In the genomic region with DNA sequence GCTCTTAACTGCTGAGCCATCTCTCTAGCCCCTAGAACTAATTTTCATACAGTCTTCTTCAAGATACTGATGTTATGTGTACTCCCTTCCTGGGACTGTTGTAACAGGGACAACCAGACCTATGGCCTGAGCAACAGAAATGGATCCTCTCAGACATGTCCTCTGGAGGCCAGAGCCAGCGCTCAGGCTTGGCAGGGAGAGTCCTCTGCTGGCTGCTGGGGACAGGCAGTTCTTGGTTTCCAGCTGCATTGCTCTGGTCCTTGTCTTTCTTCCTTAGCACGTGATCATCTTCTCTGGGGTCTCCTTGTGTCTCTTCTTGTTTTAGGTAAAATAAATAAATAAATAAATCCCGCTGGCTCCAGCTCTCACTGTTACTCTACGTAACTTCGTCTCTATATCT, we compare ENCODE assay signal across 23 mouse cellular contexts.
DNase-seq lines count a peak whose midpoint lies in the region; ATAC-seq and TF ChIP-seq lines count a peak whose summit lies in the region.
"Had no signal": no experiment of that assay in that cellular context is flagged by ENCODE, and none has a peak within 500 bp of the region (broad histone marks: within the 10 kb centered on the region; RNA-seq: fewer than 3 reads in every experiment).

No protein-coding gene starts in this region.

- no peaks in the 10 kb centered on the region for H3K27me3 ChIP-seq in heart, adult 2 months (ENCODE audit: control insufficient read depth, insufficient read depth, low read length)
- no peaks in the 10 kb centered on the region for H3K27me3 ChIP-seq in heart, embryonic 10.5 days (ENCODE audit: insufficient read depth, poor library complexity, severe bottlenecking)
- no peaks in the 10 kb centered on the region for H3K27me3 ChIP-seq in liver, adult 2 months (ENCODE audit: control insufficient read depth, insufficient read depth, low read length)
- H3K27me3 ChIP-seq in liver, embryonic 12.5 days (replicated peaks): no peaks in the 10 kb centered on the region
- H3K27me3 ChIP-seq: embryonic facial prominence, embryonic 13.5 days; embryonic facial prominence, embryonic 15.5 days; forebrain, embryonic 12.5 days had no signal

- intact Hi-C loops in heart, adult 2 months (cut with DNase I): loop anchor here (2.0 to 5.0 kb wide), 3 partner anchors 39 to 276 kb away; no protein-coding TSS in a partner anchor

- no peak overlapping the region for H3K4me3 ChIP-seq in heart, adult 2 months
- H3K4me3 ChIP-seq in heart, embryonic 10.5 days: no peak overlapping the region
- H3K4me3 ChIP-seq in liver, adult 2 months (ENCODE audit: insufficient read depth, low read depth, low read length): no peak overlapping the region
- H3K4me3 ChIP-seq in liver, embryonic 12.5 days: no peak overlapping the region
- H3K4me3 ChIP-seq: embryonic facial prominence, embryonic 13.5 days; embryonic facial prominence, embryonic 15.5 days; erythroblast, embryonic 14.5 days; forebrain, embryonic 10.5 days; forebrain, embryonic 12.5 days had no signal

- H3K79me2 ChIP-seq in heart, adult 2 months (replicated peaks; ENCODE audit: control insufficient read depth, insufficient read depth, low read length): peaks cover 7% of the 10 kb centered on the region
- no peaks in the 10 kb centered on the region for H3K79me2 ChIP-seq in liver, adult 2 months (ENCODE audit: control insufficient read depth, insufficient read depth, low read length)

- 0 out of 2 replicates have a peak, but pooled peaks have one; percentile 33 for TF ChIP-seq EP300 in heart, adult 2 months (IDR thresholded peaks at IDR 0.05; ENCODE audit: insufficient read depth, low read depth, low read length)

- H3K9ac ChIP-seq in heart, adult 2 months (ENCODE audit: low read depth, low read length): no peak overlapping the region
- H3K9ac ChIP-seq in liver, adult 2 months (ENCODE audit: low read depth, low read length): no peak overlapping the region
- no peak overlapping the region for H3K9ac ChIP-seq in liver, embryonic 12.5 days
- H3K9ac ChIP-seq: embryonic facial prominence, embryonic 13.5 days; embryonic facial prominence, embryonic 15.5 days; forebrain, embryonic 12.5 days had no signal

- peaks cover 22% of the 10 kb centered on the region for H3K4me1 ChIP-seq in heart, adult 2 months (ENCODE audit: control insufficient read depth, insufficient read depth, low read length)
- peaks cover 35% of the 10 kb centered on the region for H3K4me1 ChIP-seq in heart, embryonic 10.5 days
- H3K4me1 ChIP-seq in liver, adult 2 months (ENCODE audit: control insufficient read depth, insufficient read depth, low read length): peaks cover 3% of the 10 kb centered on the region; the same call in 1 of the 2 replicates
- H3K4me1 ChIP-seq in liver, embryonic 12.5 days: peaks cover 24% of the 10 kb centered on the region

- peak; percentile 30 for DNase-seq in gastrocnemius, adult 18-20 months (ENCODE audit: low spot score)
- no peak for DNase-seq in gastrocnemius, postnatal 10 days
- no peak for DNase-seq in heart, adult 2 months
- no peak for DNase-seq in heart, embryonic 10.5 days (ENCODE audit: low spot score)
- DNase-seq in liver, adult 2 months (ENCODE audit: extremely low read depth, low read depth, low spot score): no peak
- DNase-seq in frontal cortex, adult 2 months (ENCODE audit: extremely low spot score in 1 of 2, low spot score in 1 of 2): no peak
- DNase-seq: adrenal gland, adult 8-10 months; adrenal gland, postnatal 25 days; cerebellum, adult 11 months; cerebellum, adult 18-20 months; cerebellum, adult 8-10 months; cerebellum, adult 9-11 months; cerebellum, postnatal 14 days; cerebellum, postnatal 36 days; embryo, embryonic 11 days had no signal

- TF ChIP-seq POLR2A in heart, adult 2 months (IDR thresholded peaks at IDR 0.05; ENCODE audit: insufficient read depth, low read depth, low read length): no peak
- no peak for TF ChIP-seq POLR2A in liver, adult 2 months (IDR thresholded peaks at IDR 0.05; ENCODE audit: extremely low read depth, insufficient read depth, low read length)

- WGBS in heart, adult 2 months: 85% methylated on average over 5 of the region's 5 CpGs
- 91% methylated on average over 5 of the region's 5 CpGs for WGBS in heart, embryonic 10.5 days
- 97% methylated on average over 5 of the region's 5 CpGs for WGBS in liver, adult 2 months
- 84% methylated on average over 5 of the region's 5 CpGs for WGBS in liver, embryonic 12.5 days (ENCODE audit: insufficient replicate concordance)

- no peak for ATAC-seq in liver, embryonic 12.5 days
- ATAC-seq: forebrain, embryonic 14.5 days; forebrain, embryonic 16.5 days had no signal

- TF ChIP-seq CTCF in heart, adult 2 months (IDR thresholded peaks at IDR 0.05): peak; percentile 56
- 0 out of 2 replicates have a peak, but pooled peaks have one; percentile 1 for TF ChIP-seq CTCF in liver, adult 2 months (IDR thresholded peaks at IDR 0.05; ENCODE audit: low read depth, low read length)

- H3K36me3 ChIP-seq in heart, adult 2 months (ENCODE audit: control insufficient read depth, insufficient read depth, low read length): peaks cover 9% of the 10 kb centered on the region
- no peaks in the 10 kb centered on the region for H3K36me3 ChIP-seq in heart, embryonic 10.5 days
- H3K36me3 ChIP-seq in liver, adult 2 months (ENCODE audit: control insufficient read depth, insufficient read depth, low read length): no peaks in the 10 kb centered on the region
- no peaks in the 10 kb centered on the region for H3K36me3 ChIP-seq in liver, embryonic 12.5 days
- H3K36me3 ChIP-seq: embryonic facial prominence, embryonic 13.5 days; embryonic facial prominence, embryonic 15.5 days; forebrain, embryonic 12.5 days had no signal

- no peak overlapping the region for H3K4me2 ChIP-seq in liver, embryonic 12.5 days
- H3K4me2 ChIP-seq: embryonic facial prominence, embryonic 13.5 days; embryonic facial prominence, embryonic 15.5 days; forebrain, embryonic 12.5 days had no signal

- H3K9me3 ChIP-seq in heart, embryonic 10.5 days: no peaks in the 10 kb centered on the region
- H3K9me3 ChIP-seq in liver, embryonic 12.5 days (replicated peaks): no peaks in the 10 kb centered on the region
- H3K9me3 ChIP-seq: embryonic facial prominence, embryonic 13.5 days; embryonic facial prominence, embryonic 15.5 days; forebrain, embryonic 10.5 days; forebrain, embryonic 12.5 days had no signal

- H3K27ac ChIP-seq in heart, adult 2 months: no peak overlapping the region
- H3K27ac ChIP-seq in heart, embryonic 10.5 days: no peak overlapping the region
- H3K27ac ChIP-seq in liver, adult 2 months (replicated peaks; ENCODE audit: insufficient read depth, low read depth, low read length): no peak overlapping the region
- H3K27ac ChIP-seq in liver, embryonic 12.5 days: no peak overlapping the region
- H3K27ac ChIP-seq: embryonic facial prominence, embryonic 13.5 days; embryonic facial prominence, embryonic 15.5 days; forebrain, embryonic 10.5 days; forebrain, embryonic 12.5 days had no signal
